Mouse (Mus musculus) heart, postnatal 0 days (tissue): ENCODE measurements around the gene D030056L22Rik. TPM values are rescaled to one million over a fixed set of nuclear protein-coding genes. Genes with fewer than 3 reads are reported as not detected.

Experiments used
- ATAC-seq: fragments of 200-750 bp; cut with Nextera tagmentation; 2 replicates; pipeline ENCODE4 v1.8.0; 2017; ENCODE audit warnings: low read depth, moderate number of reproducible peaks, moderate library complexity; ENCODE audit not compliant: insufficient read depth
- DNase-seq: peaks from one replicate; pipeline ENCODE4 v3.0.0-alpha.2; 2016; ENCODE audit warnings: low spot score
- H3K27ac ChIP-seq: fragments of 300-500 bp; sonication (generic); 2 replicates; pipeline ENCODE4 v1.5.1; 2014; ENCODE audit warnings: low read depth, mild to moderate bottlenecking
- H3K27me3 ChIP-seq: fragments of 300-500 bp; sonication (generic); 2 replicates; pipeline ENCODE4 v1.6.1; 2014; ENCODE audit warnings: low read length, mixed read lengths; ENCODE audit not compliant: control insufficient read depth, insufficient read depth
- H3K36me3 ChIP-seq: fragments of 300-500 bp; sonication (generic); replicated peaks from 2 replicates; pipeline ENCODE4 v1.6.1; 2014; ENCODE audit warnings: low read length, mixed read lengths; ENCODE audit not compliant: control insufficient read depth, insufficient read depth
- H3K4me1 ChIP-seq: fragments of 300-500 bp; sonication (generic); 2 replicates; pipeline ENCODE4 v1.6.1; 2014; ENCODE audit warnings: antibody characterized with exemption; ENCODE audit not compliant: control insufficient read depth, insufficient read depth
- H3K4me2 ChIP-seq: fragments of 300-500 bp; sonication (generic); 2 replicates; pipeline ENCODE4 v1.6.1; 2014; ENCODE audit warnings: low read depth, mild to moderate bottlenecking, low read length, moderate library complexity
- H3K4me3 ChIP-seq: fragments of 300-500 bp; sonication (generic); 2 replicates; pipeline ENCODE4 v1.5.1; 2014; ENCODE audit warnings: low read depth, low read length
- H3K9ac ChIP-seq: fragments of 300-500 bp; sonication (generic); replicated peaks from 2 replicates; pipeline ENCODE4 v1.6.1; 2014; ENCODE audit warnings: low read depth, low read length, mixed read lengths
- H3K9me3 ChIP-seq: fragments of 300-500 bp; sonication (generic); replicated peaks from 2 replicates; pipeline ENCODE4 v1.6.1; 2016; ENCODE audit warnings: low read length; ENCODE audit not compliant: control insufficient read depth
- CTCF ChIP-seq: IDR thresholded peaks from 2 replicates; pipeline ENCODE4 v1.5.1; 2016; ENCODE audit warnings: antibody characterized with exemption, control low read depth, low read depth
- EP300 ChIP-seq: IDR thresholded peaks from 2 replicates; pipeline ENCODE4 v1.6.1; 2016; ENCODE audit warnings: antibody characterized with exemption, low read depth
- WGBS: fragments of 180-500 bp; shearing (Covaris S2); extraction: QIAGEN DNeasy Blood & Tissue Kit; methylation state at CpG from one replicate; pipeline ENCODE4 v1.1.7; 2014; 5-methylcytosine and 5-hydroxymethylcytosine counted together
- polyA plus RNA-seq: library from polyadenylated mRNA; unstranded; fragments of >200 nt; fragmentation: Nextera tagmentation; extraction: Ambion mirVana; gene quantifications from 2 replicates; pipeline ENCODE4 v1.2.1, GENCODE M21; 2015
- total RNA-seq: library from RNA; depleted of rRNA; stranded (reverse); fragments of >200 nt; gene quantifications from 2 replicates; pipeline ENCODE4 v1.2.3, GENCODE M21; 2014; ENCODE audit warnings: low replicate concordance

Gene D030056L22Rik
- total and polyA plus RNA-seq, 2 experiments from 2014 or later, result 14.6 to 33.9 TPM

- no peak overlapping the region for H3K4me2 ChIP-seq
- 95% methylated on average over 4 of the region's 4 CpGs for WGBS
- 0 out of 2 replicates have a peak, but pooled peaks cover 12% of the 10 kb centered on the region for H3K27me3 ChIP-seq
- H3K9ac ChIP-seq, result no peak overlapping the region
- no peak overlapping the region for H3K27ac ChIP-seq
- H3K36me3 ChIP-seq, result no peaks in the 10 kb centered on the region
- no peak overlapping the region for H3K4me3 ChIP-seq
- H3K4me1 ChIP-seq, result 0 out of 2 replicates have a peak, but pooled peaks cover 4% of the 10 kb centered on the region
- DNase-seq (no peak), ATAC-seq (no peak)
- no peaks in the 10 kb centered on the region for H3K9me3 ChIP-seq
- no peak for TF ChIP-seq EP300
- no peak for TF ChIP-seq CTCF
These were observed 34.4 kb downstream of the D030056L22Rik start for GRCm38 (mm10) chr19:18747379-18747778.

- no peak for DNase-seq
- ATAC-seq, result 0 out of 2 replicates have a peak, but pooled peaks have one; percentile 20
- no peak within 1 kb of the TSS for H3K27ac ChIP-seq
- 0 out of 2 replicates have a peak, but pooled peaks cover 12% of the 10 kb centered on the region for H3K27me3 ChIP-seq
- H3K4me3 ChIP-seq, result peak within 1 kb of the TSS; percentile 44
- no peaks in the 10 kb centered on the region for H3K36me3 ChIP-seq
- 7% methylated on average over 41 of the region's 41 CpGs for WGBS
- 0 out of 2 replicates have a peak, but pooled peaks cover 4% of the 10 kb centered on the region for H3K4me1 ChIP-seq
- peak within 1 kb of the TSS; percentile 68 for H3K4me2 ChIP-seq
- no peaks in the 10 kb centered on the region for H3K9me3 ChIP-seq
- no peak for TF ChIP-seq EP300
- no peak for TF ChIP-seq CTCF
- H3K9ac ChIP-seq, result peak within 1 kb of the TSS; percentile 34
These were observed 36.8 kb downstream of the D030056L22Rik start, which contains the start of gene Trpm6 for GRCm38 (mm10) chr19:18749598-18750339. TSS of gene Trpm6 (plus strand) at chr19:18749983.

GRCm38 (mm10) chr19:18757191-18757590, 44.2 kb downstream of the D030056L22Rik start:
- Histone ChIP-seq H3K4me1 (peaks cover 10% of the 10 kb centered on the region; the same call in 1 of the 2 replicates), H3K9ac (no peak overlapping the region), H3K27me3 (no peaks in the 10 kb centered on the region), H3K4me3 (no peak overlapping the region), H3K4me2 (no peak overlapping the region), H3K9me3 (no peaks in the 10 kb centered on the region), H3K27ac (no peak overlapping the region), H3K36me3 (no peaks in the 10 kb centered on the region)
- no peak for TF ChIP-seq EP300
- no peak for TF ChIP-seq CTCF
- DNase-seq (no peak), ATAC-seq (no peak)

GRCm38 (mm10) chr19:18757706-18758105, 44.7 kb downstream of the D030056L22Rik start:
- H3K4me2 ChIP-seq, result no peak overlapping the region
- no peak for DNase-seq
- H3K9ac ChIP-seq, result no peak overlapping the region
- no peak for ATAC-seq
- H3K4me3 ChIP-seq, result no peak overlapping the region
- H3K4me1 ChIP-seq, result peaks cover 10% of the 10 kb centered on the region; the same call in 1 of the 2 replicates
- TF ChIP-seq EP300 (no peak), CTCF (no peak)
- H3K27me3 ChIP-seq, result no peaks in the 10 kb centered on the region
- no peaks in the 10 kb centered on the region for H3K9me3 ChIP-seq
- no peak overlapping the region for H3K27ac ChIP-seq
- no peaks in the 10 kb centered on the region for H3K36me3 ChIP-seq
- WGBS, result 37% methylated on average over 4 of the region's 4 CpGs

- Histone ChIP-seq H3K4me2 (no peak overlapping the region), H3K36me3 (no peaks in the 10 kb centered on the region), H3K9ac (no peak overlapping the region), H3K27ac (no peak overlapping the region), H3K9me3 (no peaks in the 10 kb centered on the region), H3K27me3 (no peaks in the 10 kb centered on the region), H3K4me3 (no peak overlapping the region), H3K4me1 (peaks cover 10% of the 10 kb centered on the region; the same call in 1 of the 2 replicates)
- TF ChIP-seq EP300 (no peak), CTCF (no peak)
- 16% methylated on average over 6 of the region's 6 CpGs for WGBS
- DNase-seq (no peak), ATAC-seq (peak; percentile 30; the same call in 1 of the 2 replicates)
These were observed 45.3 kb downstream of the D030056L22Rik start for GRCm38 (mm10) chr19:18758269-18758668.
